Mouse (Mus musculus) adrenal gland (tissue): ENCODE measurements at regions not wholly inside any gene's neighbourhood (a gene's known extent, or its start where the extent isn't known, plus 50 kb on each side); places are given as distances from the start of the nearest gene placed in this dataset.

ENCODE experiments used
- intact Hi-C: fragments of 180-260 bp; cut with DNase I; formaldehyde crosslinking; loops from one replicate; pipeline ENCODE4 v1.15.1; 2025

DNA sequence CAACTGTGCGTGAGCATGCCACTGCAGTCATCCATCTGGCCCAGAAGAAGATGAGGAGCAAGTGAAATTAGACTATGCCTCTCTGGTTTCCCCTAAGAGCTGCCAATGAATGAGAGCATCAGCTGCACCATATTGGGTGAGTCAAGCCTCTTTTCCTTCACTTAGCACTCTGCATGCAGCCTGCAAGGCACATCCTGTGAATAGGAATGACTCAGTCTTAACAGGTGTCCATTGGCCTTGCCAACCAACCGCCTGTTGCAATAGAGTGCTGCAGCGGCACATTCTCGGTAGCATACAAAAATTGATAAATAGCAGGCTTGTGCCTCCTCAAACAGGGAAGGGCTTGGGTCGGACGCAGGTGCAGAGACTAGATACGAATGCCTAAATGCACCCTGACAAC is 808.7 kb downstream of the Gsdmc2 start:
- intact Hi-C loops: no loop called here

DNA sequence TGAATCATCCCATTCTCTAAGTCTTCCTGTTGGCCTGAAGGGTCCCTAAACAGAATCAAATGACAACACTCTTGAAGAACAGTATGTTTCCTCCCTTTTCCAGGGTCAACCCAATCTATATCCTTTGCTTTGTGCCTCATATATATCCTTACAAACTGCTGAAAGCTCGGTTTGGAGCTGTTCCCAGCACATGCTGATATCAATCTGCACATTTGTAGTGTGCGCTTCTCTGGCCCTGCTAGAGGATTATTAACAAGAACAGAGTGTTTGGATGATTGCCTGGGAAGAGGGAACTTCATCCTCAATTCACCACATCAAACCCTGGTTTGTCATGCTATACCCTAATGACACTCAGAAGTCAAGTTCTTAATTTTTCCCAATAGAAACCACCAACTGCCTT is 824.2 kb downstream of the Gsdmc2 start:
- intact Hi-C loops: no loop called here

DNA sequence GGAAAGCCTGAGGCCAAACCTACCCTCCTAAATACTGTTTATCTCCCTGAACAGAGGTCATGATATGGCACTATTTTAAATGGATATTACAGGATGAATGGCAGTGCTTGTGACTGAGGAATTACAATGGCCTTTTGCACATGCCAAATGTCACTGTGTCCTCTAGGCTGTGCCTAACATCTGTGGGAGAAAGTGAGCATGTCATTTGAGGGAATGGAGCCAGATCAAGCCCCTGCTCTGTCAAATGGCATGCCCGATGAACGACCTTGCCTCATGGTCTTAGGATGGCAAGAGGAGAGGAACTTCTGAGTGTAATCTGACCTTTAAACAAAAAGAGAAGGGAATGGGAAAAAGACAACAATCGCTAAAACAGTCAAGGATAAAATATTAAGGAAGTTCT is 827.0 kb downstream of the Gsdmc2 start:
- intact Hi-C loops: no loop called here

DNA sequence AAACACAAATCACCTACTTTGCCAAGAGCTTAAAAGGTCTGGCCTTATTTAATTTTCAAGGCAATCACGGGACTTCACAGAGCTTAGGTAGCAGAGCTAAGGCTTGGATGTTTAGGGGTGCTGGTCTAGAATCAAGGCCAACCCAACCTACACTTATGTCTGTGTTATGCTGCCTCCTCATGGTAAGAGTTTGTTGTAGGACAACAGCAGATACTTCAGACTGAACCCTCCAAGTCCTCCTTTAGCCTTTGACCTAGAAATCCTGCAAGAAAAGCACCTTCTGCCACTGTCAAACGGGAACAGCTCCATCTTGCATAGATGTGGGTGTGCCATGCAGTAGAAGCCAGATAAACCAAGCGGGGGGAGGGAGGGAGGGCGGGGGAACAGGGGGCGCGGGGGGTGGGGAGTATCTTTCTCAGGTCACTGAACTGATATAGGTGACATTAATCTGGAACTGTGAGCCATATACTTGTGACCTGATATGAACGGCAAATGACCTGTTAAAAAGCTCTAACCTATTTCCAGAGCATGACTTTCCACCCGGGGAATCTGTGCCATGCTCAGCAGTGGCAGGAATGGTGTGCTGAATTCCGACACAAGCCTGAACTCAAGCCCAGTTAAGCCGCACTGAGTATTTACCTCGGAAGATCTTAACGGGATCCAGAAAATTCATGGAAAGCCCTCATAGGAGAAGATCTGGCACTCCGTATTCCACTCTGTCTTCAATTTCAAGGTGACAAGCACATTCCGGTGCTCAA is 838.3 kb downstream of the Gsdmc2 start:
- intact Hi-C loops: no loop called here

DNA sequence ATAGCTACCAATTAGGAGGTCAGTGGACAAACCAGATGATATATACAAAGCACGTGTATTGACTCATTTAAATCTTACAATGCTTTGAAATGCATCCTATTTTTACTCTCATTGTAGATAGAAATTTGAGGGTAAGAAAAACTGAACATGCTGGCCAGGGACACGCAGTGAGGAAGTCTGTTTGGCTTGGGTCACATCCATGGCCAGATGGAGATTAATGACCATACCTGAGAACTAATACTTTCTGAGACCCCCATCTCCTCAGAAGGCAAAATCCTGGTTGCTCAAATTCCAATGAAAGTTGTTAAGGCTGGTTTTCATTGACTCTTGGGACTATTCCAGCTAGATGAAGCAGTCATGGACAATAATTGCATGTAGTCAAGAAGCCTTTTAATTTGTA is 850.3 kb downstream of the Gsdmc2 start:
- intact Hi-C loops: no loop called here

DNA sequence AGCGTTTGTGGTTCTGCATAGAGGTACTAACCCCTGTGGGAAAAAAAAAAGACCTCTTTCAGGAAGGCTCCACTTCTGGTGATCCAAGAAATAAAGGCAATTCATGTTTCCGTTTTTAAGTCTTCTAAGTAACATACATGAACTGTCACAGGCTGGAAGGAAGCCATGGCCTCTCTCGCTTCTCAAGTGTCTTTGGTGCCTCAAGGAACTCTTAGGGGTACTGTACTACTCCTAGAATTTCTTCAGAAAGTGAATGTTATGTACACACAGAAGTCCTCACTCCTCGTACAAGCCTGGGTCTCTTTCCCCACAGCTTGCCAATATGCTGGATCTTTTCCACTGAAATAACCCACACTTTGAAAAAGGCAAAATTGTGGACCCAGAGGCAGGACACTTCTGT is 858.1 kb downstream of the Gsdmc2 start:
- intact Hi-C loops: no loop called here

DNA sequence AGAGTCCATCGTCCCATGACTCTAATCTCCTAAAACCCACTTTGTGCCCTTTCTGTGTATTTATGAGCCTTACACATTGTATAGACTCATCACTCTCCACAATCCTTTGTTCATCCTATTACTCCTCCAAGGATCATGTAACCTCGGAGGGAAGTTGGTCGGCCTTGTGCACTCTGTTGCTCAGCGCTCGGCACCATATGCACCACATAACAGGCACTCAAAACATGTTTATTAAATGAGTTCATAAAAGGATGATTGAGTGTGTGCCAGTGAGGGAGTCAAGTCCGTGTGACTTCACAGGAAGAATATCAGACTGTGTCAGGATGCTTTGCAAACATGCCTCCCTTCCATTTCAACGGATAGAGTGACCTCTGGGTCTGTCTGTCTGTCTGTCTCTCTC is 858.8 kb downstream of the Gsdmc2 start:
- intact Hi-C loops: no loop called here

DNA sequence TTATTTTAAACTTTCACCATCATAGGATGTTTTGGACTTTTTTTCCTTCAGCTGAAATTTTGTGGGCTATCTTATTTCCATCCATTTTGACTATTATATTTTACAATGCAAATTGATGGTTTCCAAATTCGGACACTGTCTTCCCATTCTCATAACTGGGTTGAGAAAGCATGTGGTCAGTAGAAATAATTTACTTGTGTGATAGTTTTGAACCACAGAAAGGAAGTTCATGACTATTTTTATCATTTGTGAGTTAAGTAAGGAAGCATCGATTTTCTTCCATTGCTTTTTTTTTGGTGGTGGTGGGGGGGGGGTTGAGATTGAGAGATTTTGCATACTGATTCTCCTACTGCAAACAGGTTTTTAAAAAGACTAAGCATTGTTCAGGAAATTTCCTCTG is 874.4 kb downstream of the Gsdmc2 start:
- intact Hi-C loops: no loop called here

DNA sequence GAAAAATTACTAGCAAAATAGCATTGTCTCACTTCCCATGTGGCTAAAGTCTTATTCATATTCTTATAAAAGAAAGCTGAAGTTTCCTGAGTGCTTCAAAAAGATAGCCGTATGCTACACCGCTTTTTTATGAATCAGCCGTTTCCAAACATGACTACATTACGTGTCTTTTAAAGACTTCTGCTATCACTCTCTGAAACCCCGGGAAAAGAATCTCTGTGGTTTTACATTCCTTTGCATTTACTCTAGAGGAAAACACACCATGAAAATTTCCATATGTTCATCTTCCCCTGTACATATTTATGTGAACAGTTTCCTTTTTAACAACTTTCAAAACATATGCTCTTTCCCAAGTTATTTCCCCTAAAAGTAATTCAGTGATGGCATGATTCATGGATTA is 882.3 kb downstream of the Gsdmc2 start:
- intact Hi-C loops: no loop called here

DNA sequence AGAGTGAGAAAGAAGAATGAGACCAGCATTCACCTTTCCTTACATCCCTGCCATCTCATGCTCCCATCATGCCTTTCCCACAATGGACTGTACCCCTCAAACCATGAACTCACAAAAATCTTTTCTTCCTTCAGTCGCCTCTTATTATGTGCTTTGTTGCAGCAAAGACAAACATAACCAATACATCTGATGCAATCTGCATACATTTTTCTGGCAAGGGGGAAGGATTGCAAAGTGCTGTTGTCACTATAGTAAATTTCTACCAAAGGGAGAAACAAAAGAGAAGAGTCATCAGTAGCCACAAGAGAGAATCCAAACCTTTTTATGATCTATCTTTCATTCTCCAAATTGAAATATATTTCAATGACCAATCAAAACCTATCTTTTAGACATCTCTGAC is 884.4 kb downstream of the Gsdmc2 start:
- intact Hi-C loops: no loop called here

DNA sequence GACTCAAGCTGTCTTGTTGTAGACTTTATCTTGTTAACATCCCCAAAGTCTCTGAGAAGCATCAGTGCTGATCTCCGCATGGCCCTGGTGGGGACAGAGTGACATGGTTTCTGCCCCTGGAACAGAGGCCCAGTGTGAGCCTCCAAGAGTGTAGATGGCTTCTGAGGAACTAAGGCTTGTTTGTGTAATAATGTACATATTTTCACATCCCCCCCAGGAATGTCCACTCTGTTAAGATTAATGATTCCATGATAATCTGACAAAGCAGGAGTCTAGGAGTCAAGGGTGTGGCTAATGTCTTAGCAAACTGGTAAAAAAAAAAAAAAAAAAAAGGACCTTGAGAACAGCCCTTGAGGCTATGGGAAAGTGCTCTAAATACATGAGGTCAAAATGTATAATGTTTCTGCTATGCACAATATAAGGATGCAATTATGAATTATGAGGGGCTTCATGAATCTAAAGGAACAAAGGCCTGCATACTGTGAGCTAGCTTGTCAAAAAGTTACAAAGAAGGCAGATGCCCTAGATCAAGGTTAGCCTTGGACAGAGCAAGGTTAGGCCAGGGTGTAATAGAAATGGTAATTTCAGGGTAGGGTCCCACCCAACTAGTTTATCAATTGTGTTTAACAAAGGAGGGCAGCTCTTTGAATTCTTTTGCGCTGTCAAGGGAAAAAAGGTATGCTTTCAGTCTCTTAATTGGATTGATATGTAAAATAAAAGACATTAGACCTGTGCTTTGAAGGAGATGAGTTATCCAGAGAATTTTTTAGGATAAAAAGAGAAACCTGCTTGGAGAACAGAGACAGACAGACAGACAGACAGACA is 886.3 kb downstream of the Gsdmc2 start:
- intact Hi-C loops: no loop called here

DNA sequence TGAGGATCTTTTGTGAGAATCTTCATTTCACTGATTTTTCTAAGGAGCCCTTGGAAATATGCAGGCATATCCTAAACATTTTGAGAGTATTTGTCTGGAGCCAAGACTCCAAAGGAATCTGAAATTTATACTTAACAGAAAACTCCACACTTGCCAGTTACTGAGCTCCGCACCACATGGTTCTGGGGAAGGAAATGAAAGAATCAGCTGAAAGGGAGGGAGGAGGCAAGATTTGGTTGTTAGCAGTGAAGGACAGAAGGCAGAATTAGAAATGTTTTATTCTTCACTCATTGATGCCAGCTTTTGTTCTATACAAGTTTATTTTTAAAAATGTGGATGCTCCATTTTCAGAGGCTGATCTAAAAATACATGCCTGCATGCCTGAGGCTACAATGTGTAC is 890.1 kb downstream of the Gsdmc2 start:
- intact Hi-C loops: no loop called here

DNA sequence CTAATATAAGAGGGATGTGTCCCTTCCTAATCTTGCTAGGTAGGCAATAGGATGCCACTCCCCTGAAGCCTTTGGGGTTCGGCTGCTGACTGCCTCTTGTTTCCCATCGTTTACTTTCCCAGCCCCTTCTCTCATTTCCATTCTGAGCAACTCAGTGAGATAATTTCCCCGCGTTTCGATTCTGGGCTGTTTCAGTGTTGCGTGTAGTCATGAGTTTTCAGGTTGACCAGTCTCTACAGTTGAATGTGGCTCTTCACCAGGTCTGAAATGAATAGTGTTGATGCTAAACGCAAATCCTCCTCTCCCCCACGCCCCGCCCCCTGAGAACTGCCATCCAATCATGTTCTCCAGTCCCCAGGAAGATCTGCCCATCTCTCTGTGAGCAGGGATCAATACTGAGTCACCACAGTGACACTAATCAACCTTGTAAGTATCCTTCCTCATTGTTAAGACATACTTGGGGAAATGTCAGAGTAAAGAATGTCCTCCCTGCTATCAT is 890.6 kb downstream of the Gsdmc2 start:
- intact Hi-C loops: no loop called here

DNA sequence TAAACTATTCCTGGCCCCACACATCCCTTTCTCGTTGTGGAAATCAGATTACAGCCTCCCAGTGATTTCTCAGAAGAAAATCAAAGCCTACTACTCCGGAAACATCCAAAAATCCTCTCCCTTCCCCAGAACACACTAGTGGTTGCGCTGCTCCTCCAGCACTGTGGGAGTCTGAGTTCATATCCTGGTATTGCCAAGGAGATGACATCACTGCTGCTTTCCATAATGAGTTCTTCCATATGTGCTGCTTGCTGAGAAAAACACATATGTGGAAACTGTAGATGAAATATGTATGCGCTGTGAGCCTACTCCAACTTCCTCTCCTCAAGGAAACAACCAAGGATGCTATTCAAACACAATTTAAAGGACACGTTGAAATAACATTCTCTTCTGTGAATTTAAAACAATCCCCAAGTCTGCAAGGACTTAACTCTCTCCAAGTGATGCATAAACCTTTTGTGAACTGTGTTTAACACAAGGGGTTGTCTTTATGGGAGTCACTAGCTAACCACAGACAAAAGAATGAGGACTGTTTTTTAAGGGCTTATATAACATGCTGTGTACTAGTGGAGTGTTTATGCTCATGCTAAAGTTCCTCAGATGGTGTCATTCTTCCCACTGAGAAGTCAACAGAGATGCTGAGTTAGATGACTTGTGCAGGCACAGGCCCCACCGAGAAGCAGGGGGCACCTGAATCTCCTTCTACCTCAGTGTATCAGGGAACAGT is 891.6 kb downstream of the Gsdmc2 start:
- intact Hi-C loops: no loop called here

DNA sequence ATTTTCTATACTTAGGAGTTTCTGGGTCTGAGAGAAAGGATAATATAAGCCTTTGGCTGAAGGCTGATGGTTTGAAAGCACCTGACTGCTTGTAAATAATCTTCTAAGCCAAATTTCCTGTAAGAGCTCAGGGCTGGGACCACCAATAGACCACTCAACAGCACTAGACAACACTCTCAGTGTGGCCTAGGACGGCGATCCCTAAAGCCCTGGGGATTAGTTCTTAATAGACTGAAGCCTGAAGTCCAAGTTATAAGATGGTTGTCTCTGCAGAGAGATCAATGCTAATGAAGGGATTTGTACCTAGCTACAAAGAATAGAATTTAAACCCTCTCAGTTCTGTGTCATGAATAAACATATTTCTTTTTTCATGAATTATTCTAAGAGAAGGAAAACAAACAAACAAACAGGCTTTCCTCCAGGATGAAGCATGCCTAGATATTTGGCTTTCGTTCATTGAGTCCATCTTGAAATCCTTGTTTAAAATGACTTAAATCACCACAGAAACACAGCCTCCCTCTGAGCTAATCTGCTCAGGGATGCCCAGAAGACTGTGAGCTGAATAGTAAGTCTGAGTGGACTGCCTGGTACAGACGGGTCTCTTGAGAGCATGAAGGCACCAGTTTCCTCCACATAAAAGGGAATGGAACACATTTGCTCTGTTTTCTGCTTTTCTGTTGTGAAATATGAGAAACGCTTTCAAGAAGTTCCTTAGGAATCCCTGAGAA is 892.3 kb downstream of the Gsdmc2 start:
- intact Hi-C loops: no loop called here

DNA sequence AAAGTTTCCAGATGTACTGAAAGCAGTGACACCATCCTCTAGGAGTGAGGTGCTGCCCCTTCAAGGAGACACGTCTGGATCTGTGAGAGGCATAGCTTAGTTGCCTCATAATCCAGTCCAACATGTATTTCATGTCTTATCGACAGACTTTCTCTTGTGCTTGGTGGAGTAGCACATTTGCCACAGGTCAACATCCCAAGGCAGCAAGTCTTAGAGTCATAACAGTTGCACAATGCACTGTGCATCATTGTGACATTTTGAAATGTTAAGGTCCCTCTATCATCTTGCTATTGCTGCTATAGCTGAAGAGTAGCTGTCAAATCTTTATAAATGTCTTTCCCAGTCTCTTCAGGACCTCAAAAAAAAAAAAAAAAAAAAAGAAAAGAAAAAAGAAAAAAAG is 905.6 kb downstream of the Gsdmc2 start:
- intact Hi-C loops: no loop called here

DNA sequence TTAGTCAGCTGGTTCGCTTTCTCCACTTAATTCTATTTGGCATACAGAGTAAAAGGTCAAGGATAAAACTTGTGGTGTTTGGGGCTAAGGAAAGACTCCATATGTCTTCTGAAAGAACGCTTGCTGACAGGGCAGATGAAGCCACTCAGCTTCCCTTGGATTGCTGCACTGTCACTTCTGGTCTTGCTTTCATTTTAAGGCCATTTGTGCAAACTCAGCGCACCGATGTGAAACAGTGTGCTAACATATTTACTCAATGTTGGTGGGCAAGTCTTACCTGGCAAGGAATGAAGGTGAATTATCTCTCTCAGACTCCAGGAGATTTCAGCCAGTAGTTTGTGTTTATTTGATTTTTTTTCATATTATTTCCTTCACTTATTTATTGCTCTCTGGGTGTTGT is 907.2 kb downstream of the Gsdmc2 start:
- intact Hi-C loops: no loop called here

DNA sequence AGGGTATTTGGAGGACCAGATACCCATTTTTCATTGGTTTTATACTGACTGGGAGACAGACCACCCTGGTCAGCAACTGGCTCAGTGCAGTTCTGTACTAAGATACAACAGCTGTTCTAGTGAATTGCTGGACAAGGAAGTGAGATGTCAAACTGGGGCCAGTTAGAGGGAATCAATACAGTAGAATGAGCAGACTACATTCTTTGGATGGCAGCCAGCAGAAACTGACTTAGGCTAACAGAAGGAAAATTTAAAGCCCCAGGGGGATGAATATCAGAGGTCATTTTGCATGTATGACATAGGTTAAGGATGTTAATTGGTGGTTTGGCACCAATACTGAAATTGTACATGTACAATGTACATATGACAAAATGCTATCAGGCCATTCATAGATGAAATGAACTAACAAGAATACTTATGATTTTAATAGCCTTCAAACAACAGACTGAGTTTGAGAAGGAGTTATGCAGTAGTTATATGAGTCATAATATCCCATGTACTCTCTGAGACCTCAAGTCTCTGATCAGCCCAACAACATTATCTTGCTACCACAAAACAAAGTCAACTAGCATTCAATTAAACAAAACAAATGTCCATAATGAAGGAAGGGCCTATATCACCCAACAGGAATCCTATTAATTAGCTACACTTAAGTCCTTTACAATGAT is 910.3 kb downstream of the Gsdmc2 start:
- intact Hi-C loops: no loop called here

DNA sequence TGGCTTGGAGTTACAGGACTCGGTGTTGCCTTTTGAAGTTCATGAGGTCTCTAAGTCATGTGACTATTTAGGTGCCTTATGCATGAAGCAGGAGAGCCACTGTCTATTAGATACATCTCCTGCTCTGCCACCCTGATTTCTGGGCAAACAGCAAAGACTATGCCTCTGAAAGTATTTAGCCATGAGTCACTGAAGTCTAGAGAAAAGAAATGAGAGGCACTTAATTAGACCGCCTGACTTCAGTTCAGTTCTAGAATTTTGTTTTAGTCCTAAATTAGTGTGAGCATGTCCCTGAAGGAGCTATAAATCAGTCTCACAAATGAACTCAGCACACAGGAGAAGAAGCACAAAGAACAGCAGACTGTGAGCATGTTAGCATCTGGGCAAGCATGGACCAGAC is 924.5 kb downstream of the Gsdmc2 start:
- intact Hi-C loops: no loop called here

DNA sequence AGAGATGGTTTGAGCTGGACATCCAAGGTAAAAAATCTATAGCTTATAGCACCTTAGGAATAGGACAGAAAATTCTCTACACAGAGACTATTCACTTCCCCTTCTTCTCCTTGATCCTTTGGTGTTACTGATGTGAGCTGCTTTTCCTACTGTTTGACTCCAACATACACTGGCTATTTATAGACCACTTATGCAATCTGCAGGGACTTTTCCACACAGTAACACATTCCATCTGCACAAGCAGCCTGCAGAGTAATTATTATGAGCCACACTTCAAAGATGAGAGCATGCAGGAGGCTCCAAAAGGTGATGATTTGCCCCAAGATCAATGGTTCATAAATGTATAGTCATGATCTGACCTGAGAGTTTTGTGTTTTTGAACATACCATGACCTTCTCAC is 925.7 kb downstream of the Gsdmc2 start:
- intact Hi-C loops: no loop called here

DNA sequence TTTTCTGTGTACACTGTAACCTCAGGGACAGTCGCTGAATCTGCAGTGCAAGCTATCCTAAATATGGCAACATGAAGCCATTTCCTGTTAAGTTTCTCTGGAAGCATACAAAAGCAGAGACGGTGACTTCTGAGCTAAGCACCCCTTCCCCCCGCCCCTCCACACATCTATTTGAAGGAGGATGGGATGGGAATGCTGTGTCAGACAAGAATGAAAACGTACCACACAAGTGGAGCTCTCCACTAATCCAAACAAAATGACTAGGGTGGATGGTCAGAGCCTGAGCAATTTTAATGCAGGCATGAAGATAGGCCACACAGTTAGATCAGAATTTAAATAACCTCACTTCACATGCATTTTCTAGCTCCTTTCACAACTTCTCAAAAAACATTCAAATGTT is 936.6 kb downstream of the Gsdmc2 start:
- intact Hi-C loops: no loop called here
